Mouse (Mus musculus): ENCODE data around the gene Dpp4. TPM values are rescaled to one million over a fixed set of nuclear protein-coding genes. Genes with fewer than 3 reads are reported as not detected.

Gene Dpp4
- polyA plus RNA-seq, 1 experiment from 2014 or later, result 4.5 TPM

- WGBS (ENCODE audit: insufficient replicate concordance), result 61% methylated on average over 5 of the region's 5 CpGs
- H3K27ac ChIP-seq (replicated peaks), result no peak overlapping the region
- H3K27me3 ChIP-seq, result peaks cover 17% of the 10 kb centered on the region
- H3K9ac ChIP-seq, result no peak overlapping the region
- ATAC-seq (ENCODE audit: insufficient read depth), result no peak
- H3K4me3 ChIP-seq (replicated peaks), result no peak overlapping the region
- H3K4me1 ChIP-seq (replicated peaks), result no peaks in the 10 kb centered on the region
- no peak overlapping the region for H3K4me2 ChIP-seq
- no peaks in the 10 kb centered on the region for H3K9me3 ChIP-seq (replicated peaks)
- H3K36me3 ChIP-seq (replicated peaks), result no peaks in the 10 kb centered on the region
Measured at GRCm38 (mm10) chr2:62408216-62408615, 3.8 kb downstream of the Dpp4 start.

GRCm38 (mm10) chr2:62403556-62404135, 8.4 kb downstream of the Dpp4 start:
- H3K4me2 ChIP-seq, result no peak overlapping the region
- no peak overlapping the region for H3K27ac ChIP-seq (replicated peaks)

GRCm38 (mm10) chr2:62401011-62401410, 11.0 kb downstream of the Dpp4 start:
- Histone ChIP-seq H3K9ac (no peak overlapping the region), H3K4me1 (replicated peaks) (no peaks in the 10 kb centered on the region), H3K4me2 (no peak overlapping the region), H3K9me3 (replicated peaks) (no peaks in the 10 kb centered on the region), H3K27me3 (no peaks in the 10 kb centered on the region), H3K36me3 (replicated peaks) (no peaks in the 10 kb centered on the region), H3K4me3 (replicated peaks) (no peak overlapping the region), H3K27ac (replicated peaks) (no peak overlapping the region)
- WGBS (ENCODE audit: insufficient replicate concordance), result 72% methylated on average over 6 of the region's 6 CpGs
- ATAC-seq (ENCODE audit: insufficient read depth), result no peak

More at GRCm38 (mm10) chr2:62403556-62404135, 8.4 kb downstream of the Dpp4 start:
- no peak overlapping the region for H3K9ac ChIP-seq
- no peaks in the 10 kb centered on the region for H3K9me3 ChIP-seq (replicated peaks)
- H3K36me3 ChIP-seq (replicated peaks), result no peaks in the 10 kb centered on the region
- no peak overlapping the region for H3K4me3 ChIP-seq (replicated peaks)
- ATAC-seq (ENCODE audit: insufficient read depth), result no peak
- 65% methylated on average over 5 of the region's 5 CpGs for WGBS (ENCODE audit: insufficient replicate concordance)
- no peaks in the 10 kb centered on the region for H3K4me1 ChIP-seq (replicated peaks)
- no peaks in the 10 kb centered on the region for H3K27me3 ChIP-seq

GRCm38 (mm10) chr2:62399832-62400231, 12.2 kb downstream of the Dpp4 start:
- H3K27ac ChIP-seq (replicated peaks), result no peak overlapping the region

GRCm38 (mm10) chr2:62399361-62399760, 12.7 kb downstream of the Dpp4 start:
- 45% methylated on average over 8 of the region's 8 CpGs for WGBS (ENCODE audit: insufficient replicate concordance)
- H3K9ac ChIP-seq, result no peak overlapping the region
- no peaks in the 10 kb centered on the region for H3K36me3 ChIP-seq (replicated peaks)
- H3K4me2 ChIP-seq, result no peak overlapping the region
- H3K9me3 ChIP-seq (replicated peaks), result no peaks in the 10 kb centered on the region
- no peaks in the 10 kb centered on the region for H3K27me3 ChIP-seq
- no peaks in the 10 kb centered on the region for H3K4me1 ChIP-seq (replicated peaks)
- no peak for ATAC-seq (ENCODE audit: insufficient read depth)
- no peak overlapping the region for H3K27ac ChIP-seq (replicated peaks)
- no peak overlapping the region for H3K4me3 ChIP-seq (replicated peaks)

More at GRCm38 (mm10) chr2:62399832-62400231, 12.2 kb downstream of the Dpp4 start:
- Histone ChIP-seq H3K9ac (no peak overlapping the region), H3K27me3 (no peaks in the 10 kb centered on the region), H3K4me1 (replicated peaks) (no peaks in the 10 kb centered on the region), H3K4me3 (replicated peaks) (no peak overlapping the region), H3K4me2 (no peak overlapping the region), H3K36me3 (replicated peaks) (no peaks in the 10 kb centered on the region), H3K9me3 (replicated peaks) (no peaks in the 10 kb centered on the region)
- no peak for ATAC-seq (ENCODE audit: insufficient read depth)
- WGBS (ENCODE audit: insufficient replicate concordance), result 60% methylated on average over 2 of the region's 2 CpGs

GRCm38 (mm10) chr2:62398115-62398875, 13.7 kb downstream of the Dpp4 start:
- Histone ChIP-seq H3K9ac (no peak overlapping the region), H3K4me1 (replicated peaks) (no peaks in the 10 kb centered on the region), H3K4me2 (no peak overlapping the region), H3K4me3 (replicated peaks) (no peak overlapping the region), H3K27me3 (no peaks in the 10 kb centered on the region), H3K9me3 (replicated peaks) (no peaks in the 10 kb centered on the region), H3K27ac (replicated peaks) (no peak overlapping the region), H3K36me3 (replicated peaks) (no peaks in the 10 kb centered on the region)
- ATAC-seq (ENCODE audit: insufficient read depth), result no peak
- 69% methylated on average over 2 of the region's 2 CpGs for WGBS (ENCODE audit: insufficient replicate concordance)

GRCm38 (mm10) chr2:62397661-62398060, 14.4 kb downstream of the Dpp4 start:
- H3K9me3 ChIP-seq (replicated peaks), result no peaks in the 10 kb centered on the region

GRCm38 (mm10) chr2:62396799-62397198, 15.2 kb downstream of the Dpp4 start:
- H3K9me3 ChIP-seq (replicated peaks), result no peaks in the 10 kb centered on the region
- no peak for ATAC-seq (ENCODE audit: insufficient read depth)
- H3K4me2 ChIP-seq, result no peak overlapping the region
- H3K9ac ChIP-seq, result no peak overlapping the region
- H3K27me3 ChIP-seq, result no peaks in the 10 kb centered on the region
- no peak overlapping the region for H3K4me3 ChIP-seq (replicated peaks)
- no peak overlapping the region for H3K27ac ChIP-seq (replicated peaks)
- H3K36me3 ChIP-seq (replicated peaks), result no peaks in the 10 kb centered on the region
- no peaks in the 10 kb centered on the region for H3K4me1 ChIP-seq (replicated peaks)
- WGBS (ENCODE audit: insufficient replicate concordance), result 67% methylated on average over 1 of the region's 1 CpGs

More at GRCm38 (mm10) chr2:62397661-62398060, 14.4 kb downstream of the Dpp4 start:
- Histone ChIP-seq H3K27ac (replicated peaks) (no peak overlapping the region), H3K36me3 (replicated peaks) (no peaks in the 10 kb centered on the region), H3K4me1 (replicated peaks) (no peaks in the 10 kb centered on the region), H3K4me3 (replicated peaks) (no peak overlapping the region), H3K27me3 (no peaks in the 10 kb centered on the region), H3K9ac (no peak overlapping the region), H3K4me2 (no peak overlapping the region)
- ATAC-seq (ENCODE audit: insufficient read depth), result no peak
- 61% methylated on average over 4 of the region's 4 CpGs for WGBS (ENCODE audit: insufficient replicate concordance)

- 70% methylated on average over 3 of the region's 3 CpGs for WGBS (ENCODE audit: insufficient replicate concordance)
- no peaks in the 10 kb centered on the region for H3K9me3 ChIP-seq (replicated peaks)
- no peaks in the 10 kb centered on the region for H3K27me3 ChIP-seq
- no peak overlapping the region for H3K9ac ChIP-seq
- no peak overlapping the region for H3K4me2 ChIP-seq
- H3K4me3 ChIP-seq (replicated peaks), result no peak overlapping the region
- no peak overlapping the region for H3K27ac ChIP-seq (replicated peaks)
- H3K4me1 ChIP-seq (replicated peaks), result no peaks in the 10 kb centered on the region; the same call in 1 of the 2 replicates
- H3K36me3 ChIP-seq (replicated peaks), result no peaks in the 10 kb centered on the region
- ATAC-seq (ENCODE audit: insufficient read depth), result no peak
Measured at GRCm38 (mm10) chr2:62394800-62395199, 17.2 kb downstream of the Dpp4 start.

- no peaks in the 10 kb centered on the region for H3K36me3 ChIP-seq (replicated peaks)
- H3K4me3 ChIP-seq (replicated peaks), result no peak overlapping the region
- H3K9ac ChIP-seq, result no peak overlapping the region
- H3K27me3 ChIP-seq, result no peaks in the 10 kb centered on the region
- H3K4me1 ChIP-seq (replicated peaks), result no peaks in the 10 kb centered on the region; the same call in 1 of the 2 replicates
- no peak overlapping the region for H3K4me2 ChIP-seq
- ATAC-seq (ENCODE audit: insufficient read depth), result no peak
- H3K9me3 ChIP-seq (replicated peaks), result no peaks in the 10 kb centered on the region
- 14% methylated on average over 3 of the region's 3 CpGs for WGBS (ENCODE audit: insufficient replicate concordance)
- no peak overlapping the region for H3K27ac ChIP-seq (replicated peaks)
Measured at GRCm38 (mm10) chr2:62392098-62392497, 19.9 kb downstream of the Dpp4 start.

GRCm38 (mm10) chr2:62390961-62391461, 21.0 kb downstream of the Dpp4 start:
- Histone ChIP-seq H3K4me3 (replicated peaks) (no peak overlapping the region), H3K4me2 (peak overlapping the region; percentile 23; the same call in 1 of the 2 replicates), H3K27me3 (no peaks in the 10 kb centered on the region), H3K9ac (no peak overlapping the region), H3K27ac (replicated peaks) (no peak overlapping the region), H3K36me3 (replicated peaks) (no peaks in the 10 kb centered on the region), H3K9me3 (replicated peaks) (no peaks in the 10 kb centered on the region), H3K4me1 (replicated peaks) (no peaks in the 10 kb centered on the region; the same call in 1 of the 2 replicates)
- WGBS (ENCODE audit: insufficient replicate concordance), result 12% methylated on average over 12 of the region's 12 CpGs
- ATAC-seq (ENCODE audit: insufficient read depth), result peak; percentile 57

Measured in liver, embryonic 15.5 days (tissue).